In the genomic region with DNA sequence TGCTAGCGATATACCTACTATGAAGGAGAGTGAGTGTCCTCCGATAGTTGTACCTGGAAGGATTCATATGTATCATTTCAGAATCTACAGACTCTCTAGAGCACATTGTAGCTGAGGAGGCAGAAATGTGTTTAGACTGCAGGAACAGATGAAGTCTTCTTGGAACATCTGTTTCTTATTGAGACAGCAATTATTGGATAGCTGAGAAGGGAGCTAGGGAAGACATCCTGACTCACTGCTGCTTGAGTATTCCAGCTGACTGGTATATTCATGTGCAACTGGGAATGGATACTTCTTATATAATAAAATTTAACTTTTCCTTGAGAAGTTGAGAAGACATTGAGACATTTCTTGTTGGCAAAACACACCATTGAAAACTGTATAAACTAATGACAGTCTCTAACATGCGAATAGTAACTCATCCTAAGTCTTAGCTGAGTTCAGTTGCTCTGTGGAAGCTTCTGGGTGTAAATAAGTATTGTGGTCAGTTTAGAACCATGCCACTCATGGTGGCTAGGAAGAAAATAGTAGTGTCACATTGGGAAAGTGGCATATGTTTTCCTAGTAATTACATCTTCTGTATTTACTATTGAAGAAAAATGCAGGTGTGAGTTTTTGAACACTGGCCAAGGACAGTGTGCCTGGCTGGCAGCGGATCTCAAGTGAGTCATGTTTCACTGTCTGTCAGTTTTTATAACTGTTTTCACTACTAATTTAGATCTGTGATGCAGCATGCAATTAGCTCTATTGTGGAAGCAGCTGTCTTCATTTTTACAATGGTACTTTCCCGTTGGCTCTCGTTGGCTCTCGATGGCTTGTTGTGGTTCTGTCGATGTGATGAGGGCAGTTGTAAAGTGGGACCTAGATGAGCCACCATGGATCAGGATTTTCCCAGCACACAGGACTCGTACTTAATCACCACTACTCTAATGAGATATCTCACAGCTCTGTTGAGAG, we compare ENCODE assay signal across 18 mouse cellular contexts.
DNase-seq lines count a peak whose midpoint lies in the region; ATAC-seq and TF ChIP-seq lines count a peak whose summit lies in the region.
"Had no signal": no experiment of that assay in that cellular context is flagged by ENCODE, and none has a peak within 500 bp of the region (broad histone marks: within the 10 kb centered on the region; RNA-seq: fewer than 3 reads in every experiment).

No protein-coding gene starts in this region.

- H3K27ac ChIP-seq in forebrain, embryonic 12.5 days: no peak overlapping the region
- no peak overlapping the region for H3K27ac ChIP-seq in forebrain, embryonic 10.5 days
- H3K27ac ChIP-seq in kidney, adult 2 months (ENCODE audit: insufficient read depth, low read depth, low read length): no peak overlapping the region
- no peak overlapping the region for H3K27ac ChIP-seq in hindbrain, postnatal 0 days
- H3K27ac ChIP-seq: embryonic facial prominence, embryonic 13.5 days; hindbrain, embryonic 10.5 days; limb, embryonic 15.5 days had no signal

- no peak overlapping the region for H3K9ac ChIP-seq in forebrain, embryonic 12.5 days
- H3K9ac ChIP-seq in hindbrain, postnatal 0 days (replicated peaks; ENCODE audit: low read length): no peak overlapping the region
- H3K9ac ChIP-seq: embryonic facial prominence, embryonic 13.5 days; heart, embryonic 12.5 days; limb, embryonic 15.5 days; lung, embryonic 14.5 days had no signal

- ATAC-seq in forebrain, embryonic 12.5 days (ENCODE audit: low FRiP score): peak; percentile 39; the same call in 1 of the 2 replicates
- ATAC-seq in hindbrain, postnatal 0 days: no peak
- ATAC-seq: intestine, postnatal 0 days had no signal

- no peaks in the 10 kb centered on the region for H3K4me1 ChIP-seq in forebrain, embryonic 12.5 days
- no peaks in the 10 kb centered on the region for H3K4me1 ChIP-seq in forebrain, embryonic 10.5 days
- H3K4me1 ChIP-seq in kidney, adult 2 months (ENCODE audit: control insufficient read depth, insufficient read depth, low read length): no peaks in the 10 kb centered on the region
- H3K4me1 ChIP-seq in hindbrain, postnatal 0 days (ENCODE audit: insufficient read depth, low read length): no peaks in the 10 kb centered on the region
- H3K4me1 ChIP-seq: heart, embryonic 12.5 days; hindbrain, embryonic 10.5 days; limb, embryonic 15.5 days; megakaryocyte, embryonic 14.5 days had no signal

- no peaks in the 10 kb centered on the region for H3K27me3 ChIP-seq in forebrain, embryonic 12.5 days
- H3K27me3 ChIP-seq in forebrain, embryonic 10.5 days (ENCODE audit: poor library complexity, severe bottlenecking): no peaks in the 10 kb centered on the region
- H3K27me3 ChIP-seq in kidney, adult 2 months (replicated peaks; ENCODE audit: control insufficient read depth, insufficient read depth, low read length): no peaks in the 10 kb centered on the region
- no peaks in the 10 kb centered on the region for H3K27me3 ChIP-seq in hindbrain, postnatal 0 days (ENCODE audit: insufficient read depth, low read length)
- H3K27me3 ChIP-seq: embryonic facial prominence, embryonic 13.5 days; heart, embryonic 12.5 days; limb, embryonic 15.5 days; megakaryocyte, embryonic 14.5 days had no signal

- TF ChIP-seq CTCF in kidney, adult 2 months (conservative IDR thresholded peaks at IDR 0.05; ENCODE audit: insufficient read depth, insufficient read length, low read depth, low read length): no peak
- no peak for TF ChIP-seq CTCF in hindbrain, postnatal 0 days (IDR thresholded peaks at IDR 0.05; ENCODE audit: low read depth)

- H3K36me3 ChIP-seq in forebrain, embryonic 12.5 days (replicated peaks): no peaks in the 10 kb centered on the region
- no peaks in the 10 kb centered on the region for H3K36me3 ChIP-seq in forebrain, embryonic 10.5 days (replicated peaks)
- H3K36me3 ChIP-seq in kidney, adult 2 months (ENCODE audit: control insufficient read depth, insufficient read depth, low read length): no peaks in the 10 kb centered on the region
- no peaks in the 10 kb centered on the region for H3K36me3 ChIP-seq in hindbrain, postnatal 0 days (ENCODE audit: insufficient read depth, low read length)
- H3K36me3 ChIP-seq: embryonic facial prominence, embryonic 13.5 days; heart, embryonic 12.5 days; hindbrain, embryonic 10.5 days; limb, embryonic 15.5 days had no signal

- H3K4me3 ChIP-seq in forebrain, embryonic 12.5 days (replicated peaks): no peak overlapping the region
- H3K4me3 ChIP-seq in forebrain, embryonic 10.5 days: no peak overlapping the region
- no peak overlapping the region for H3K4me3 ChIP-seq in kidney, adult 2 months (ENCODE audit: insufficient read depth, low read depth, low read length)
- no peak overlapping the region for H3K4me3 ChIP-seq in hindbrain, postnatal 0 days (ENCODE audit: low read length)
- H3K4me3 ChIP-seq: embryonic facial prominence, embryonic 13.5 days; heart, embryonic 12.5 days; hindbrain, embryonic 10.5 days; limb, embryonic 15.5 days; megakaryocyte, embryonic 14.5 days had no signal

- H3K4me2 ChIP-seq in forebrain, embryonic 12.5 days: no peak overlapping the region
- H3K4me2 ChIP-seq in hindbrain, postnatal 0 days (ENCODE audit: low read depth, low read length): no peak overlapping the region
- H3K4me2 ChIP-seq: embryonic facial prominence, embryonic 13.5 days; heart, embryonic 12.5 days; limb, embryonic 15.5 days; lung, embryonic 14.5 days had no signal

- no peak for TF ChIP-seq POLR2A in kidney, adult 2 months (IDR thresholded peaks at IDR 0.05; ENCODE audit: low read depth, low read length)

- no peak for DNase-seq in forebrain, embryonic 10.5 days (ENCODE audit: extremely low spot score, low spot score)
- DNase-seq in right cerebral cortex, adult 2 months (ENCODE audit: low spot score in 2 of 2): peak; percentile 14 to 26
- no peak for DNase-seq in right cerebral cortex, postnatal 4 days
- DNase-seq in layer of hippocampus, adult 9-10 months (ENCODE audit: low spot score): peak; percentile 3
- DNase-seq in thymus, postnatal 14 days: no peak
- no peak for DNase-seq in kidney, adult 2 months
- no peak for DNase-seq in hindbrain, postnatal 0 days (ENCODE audit: low spot score)
- DNase-seq: adrenal gland, postnatal 25 days; gastrocnemius, postnatal 10 days; kidney, postnatal 25 days; lung, embryonic 14.5 days had no signal

- WGBS in forebrain, embryonic 12.5 days: 63% methylated on average over 9 of the region's 9 CpGs
- WGBS in forebrain, embryonic 10.5 days: 87% methylated on average over 9 of the region's 9 CpGs
- WGBS in kidney, adult 2 months: 58% methylated on average over 9 of the region's 9 CpGs
- 78% methylated on average over 9 of the region's 9 CpGs for WGBS in hindbrain, postnatal 0 days

- no peaks in the 10 kb centered on the region for H3K9me3 ChIP-seq in forebrain, embryonic 12.5 days
- H3K9me3 ChIP-seq in forebrain, embryonic 10.5 days: no peaks in the 10 kb centered on the region
- H3K9me3 ChIP-seq in hindbrain, postnatal 0 days (ENCODE audit: low read length): no peaks in the 10 kb centered on the region
- H3K9me3 ChIP-seq: embryonic facial prominence, embryonic 13.5 days; heart, embryonic 12.5 days; hindbrain, embryonic 10.5 days; limb, embryonic 15.5 days; megakaryocyte, embryonic 14.5 days had no signal

Comparison
In these comparisons a context has a peak if more than half of its experiments do, and no peak if none do; other contexts are left out.
1. DNase-seq: peak in right cerebral cortex, adult 2 months (2 of 2) and layer of hippocampus, adult 9-10 months (single experiment); none in forebrain, embryonic 10.5 days (single experiment), right cerebral cortex, postnatal 4 days (single experiment), thymus, postnatal 14 days (single experiment), kidney, adult 2 months (single experiment) and hindbrain, postnatal 0 days (single experiment).